Mouse (Mus musculus): Measurements from ENCODE around the gene Gabrb3. TPM values are rescaled to one million over a fixed set of nuclear protein-coding genes. Genes with fewer than 3 reads are reported as not detected.
A peak's percentile ranks its signal among the peaks of the same experiment; 100 is the strongest.

The Gabrb3 gene
- polyA plus RNA-seq (2021) = 0.04 TPM

- ChIA-PET CTCF (no interaction called here), POLR2A (no interaction called here)
- no peak for ATAC-seq
- no peak for DNase-seq (ENCODE audit: low read depth, low spot score)
- TF ChIP-seq CTCF (IDR thresholded peaks at IDR 0.05) = no peak
- no peaks in the 10 kb centered on the region for H3K27me3 ChIP-seq
- in situ Hi-C loops (cut with MboI; ENCODE audit: low pct_unique_long_range_greater_than_20kb) = no loop called here
These were observed at the start of gene Gabrb3 for GRCm38 (mm10) chr7:57419392-57419791. Gene Gabrb3, plus strand, starts transcription at chr7:57419692.

- in situ Hi-C loops (cut with MboI; ENCODE audit: low pct_unique_long_range_greater_than_20kb) = no loop called here
- H3K27me3 ChIP-seq = peaks cover 5% of the 10 kb centered on the region
- peak; percentile 39 for TF ChIP-seq CTCF (IDR thresholded peaks at IDR 0.05)
- POLR2A ChIA-PET = no interaction called here
- CTCF ChIA-PET = no interaction called here
- no peak for ATAC-seq
- no peak for DNase-seq (ENCODE audit: low read depth, low spot score)
These were observed 35.4 kb upstream of the Gabrb3 start for GRCm38 (mm10) chr7:57384112-57384511.

- ATAC-seq (no peak), DNase-seq (ENCODE audit: low read depth, low spot score) (no peak)
These were observed 32.8 kb upstream of the Gabrb3 start, which contains the start of gene Gabrg3 for GRCm38 (mm10) chr7:57386517-57387340. Gene Gabrg3, minus strand, starts transcription at chr7:57387188.

GRCm38 (mm10) chr7:57387341-57387654 is 32.2 kb upstream of the Gabrb3 start:
- no peak for TF ChIP-seq CTCF (IDR thresholded peaks at IDR 0.05)
- no peak for ATAC-seq
- CTCF ChIA-PET = no interaction called here

More at GRCm38 (mm10) chr7:57386517-57387340, 32.8 kb upstream of the Gabrb3 start, which contains the start of gene Gabrg3:
- CTCF ChIA-PET = no interaction called here
- no peak for TF ChIP-seq CTCF (IDR thresholded peaks at IDR 0.05)
- peaks cover 5% of the 10 kb centered on the region for H3K27me3 ChIP-seq
- POLR2A ChIA-PET = no interaction called here
- in situ Hi-C loops (cut with MboI; ENCODE audit: low pct_unique_long_range_greater_than_20kb) = no loop called here

GRCm38 (mm10) chr7:57390046-57390445 is 29.4 kb upstream of the Gabrb3 start:
- no peak for ATAC-seq
- no peak for DNase-seq (ENCODE audit: low read depth, low spot score)
- H3K27me3 ChIP-seq = peaks cover 5% of the 10 kb centered on the region
- no peak for TF ChIP-seq CTCF (IDR thresholded peaks at IDR 0.05)
- ChIA-PET CTCF (no interaction called here), POLR2A (no interaction called here)
- in situ Hi-C loops (cut with MboI; ENCODE audit: low pct_unique_long_range_greater_than_20kb) = no loop called here

More at GRCm38 (mm10) chr7:57387341-57387654, 32.2 kb upstream of the Gabrb3 start:
- H3K27me3 ChIP-seq = peaks cover 5% of the 10 kb centered on the region
- POLR2A ChIA-PET = no interaction called here
- no peak for DNase-seq (ENCODE audit: low read depth, low spot score)
- in situ Hi-C loops (cut with MboI; ENCODE audit: low pct_unique_long_range_greater_than_20kb) = no loop called here

GRCm38 (mm10) chr7:57393551-57393950 is 25.9 kb upstream of the Gabrb3 start:
- in situ Hi-C loops (cut with MboI; ENCODE audit: low pct_unique_long_range_greater_than_20kb) = no loop called here
- DNase-seq (ENCODE audit: low read depth, low spot score) (no peak), ATAC-seq (no peak)
- H3K27me3 ChIP-seq = no peaks in the 10 kb centered on the region
- ChIA-PET CTCF (interaction anchor here (0.7 kb wide), 1 partner anchor 32 kb away, joined by 3 read pairs; no protein-coding TSS in a partner anchor), POLR2A (no interaction called here)
- TF ChIP-seq CTCF (IDR thresholded peaks at IDR 0.05) = no peak

GRCm38 (mm10) chr7:57411163-57411562 is 8.3 kb upstream of the Gabrb3 start:
- no peaks in the 10 kb centered on the region for H3K27me3 ChIP-seq
- POLR2A ChIA-PET = no interaction called here
- ATAC-seq (no peak), DNase-seq (ENCODE audit: low read depth, low spot score) (no peak)
- in situ Hi-C loops (cut with MboI; ENCODE audit: low pct_unique_long_range_greater_than_20kb) = no loop called here
- CTCF ChIA-PET = no interaction called here
- no peak for TF ChIP-seq CTCF (IDR thresholded peaks at IDR 0.05)

GRCm38 (mm10) chr7:57412896-57413295 is 6.6 kb upstream of the Gabrb3 start:
- no peak for TF ChIP-seq CTCF (IDR thresholded peaks at IDR 0.05)
- no peak for DNase-seq (ENCODE audit: low read depth, low spot score)
- no peaks in the 10 kb centered on the region for H3K27me3 ChIP-seq
- ChIA-PET POLR2A (no interaction called here), CTCF (no interaction called here)
- no peak for ATAC-seq
- in situ Hi-C loops (cut with MboI; ENCODE audit: low pct_unique_long_range_greater_than_20kb) = no loop called here

GRCm38 (mm10) chr7:57421044-57421443 is 1.6 kb downstream of the Gabrb3 start:
- no peak for TF ChIP-seq CTCF (IDR thresholded peaks at IDR 0.05)
- ChIA-PET CTCF (no interaction called here), POLR2A (no interaction called here)
- H3K27me3 ChIP-seq = no peaks in the 10 kb centered on the region
- in situ Hi-C loops (cut with MboI; ENCODE audit: low pct_unique_long_range_greater_than_20kb) = no loop called here
- DNase-seq (ENCODE audit: low read depth, low spot score) (no peak), ATAC-seq (no peak)

GRCm38 (mm10) chr7:57422675-57423074 is 3.2 kb downstream of the Gabrb3 start:
- in situ Hi-C loops (cut with MboI; ENCODE audit: low pct_unique_long_range_greater_than_20kb) = no loop called here
- no peak for DNase-seq (ENCODE audit: low read depth, low spot score)
- H3K27me3 ChIP-seq = no peaks in the 10 kb centered on the region
- TF ChIP-seq CTCF (IDR thresholded peaks at IDR 0.05) = no peak
- POLR2A ChIA-PET = no interaction called here
- CTCF ChIA-PET = no interaction called here
- no peak for ATAC-seq

- POLR2A ChIA-PET = no interaction called here
- DNase-seq (ENCODE audit: low read depth, low spot score) (no peak), ATAC-seq (no peak)
- H3K27me3 ChIP-seq = no peaks in the 10 kb centered on the region
- in situ Hi-C loops (cut with MboI; ENCODE audit: low pct_unique_long_range_greater_than_20kb) = no loop called here
- TF ChIP-seq CTCF (IDR thresholded peaks at IDR 0.05) = no peak
- CTCF ChIA-PET = no interaction called here
These were observed 28.7 kb downstream of the Gabrb3 start for GRCm38 (mm10) chr7:57448239-57448638.

GRCm38 (mm10) chr7:57460354-57460753 is 40.9 kb downstream of the Gabrb3 start:
- in situ Hi-C loops (cut with MboI; ENCODE audit: low pct_unique_long_range_greater_than_20kb) = no loop called here
- ChIA-PET CTCF (interaction anchor here (1.4 kb wide), 1 partner anchor 12 kb away, joined by 8 read pairs; no protein-coding TSS in a partner anchor), POLR2A (no interaction called here)
- no peak for ATAC-seq
- DNase-seq (ENCODE audit: low read depth, low spot score) = no peak
- TF ChIP-seq CTCF (IDR thresholded peaks at IDR 0.05) = peak; percentile 32
- H3K27me3 ChIP-seq = no peaks in the 10 kb centered on the region

Data from Patski (cell line).